Mouse (Mus musculus): ENCODE results near the gene Ints4. TPM values are rescaled to one million over a fixed set of nuclear protein-coding genes. Genes with fewer than 3 reads are reported as not detected.

Gene Ints4
- total RNA-seq, 2 experiments from 2014 or later = 28.1 to 31.9 TPM

DNA sequence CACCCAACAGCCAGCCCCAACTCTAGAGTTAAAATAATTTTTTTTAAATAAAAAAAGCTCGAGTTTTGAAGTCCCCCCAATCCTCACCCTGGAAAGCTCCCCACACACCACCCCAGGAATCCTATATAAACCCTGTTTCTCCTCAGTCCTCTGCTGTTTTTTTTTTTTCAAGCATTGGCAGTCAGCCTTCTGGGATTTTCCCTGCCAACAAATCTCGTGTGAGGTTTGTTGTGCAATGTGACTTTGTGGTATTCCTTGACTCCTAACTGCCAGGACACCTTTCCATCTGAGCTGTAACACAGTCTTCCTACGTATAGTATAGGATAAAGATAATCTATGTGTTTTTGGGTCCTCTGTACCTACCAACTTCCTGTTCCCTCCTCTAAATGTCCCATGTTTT, 1.4 kb upstream of the Ints4 start:
- TF ChIP-seq CTCF (conservative IDR thresholded peaks at IDR 0.05) = no peak
- Histone ChIP-seq H3K4me3 (no peak overlapping the region), H3K27ac (no peak overlapping the region)
- no peak for DNase-seq (ENCODE audit: low spot score in 2 of 2)

DNA sequence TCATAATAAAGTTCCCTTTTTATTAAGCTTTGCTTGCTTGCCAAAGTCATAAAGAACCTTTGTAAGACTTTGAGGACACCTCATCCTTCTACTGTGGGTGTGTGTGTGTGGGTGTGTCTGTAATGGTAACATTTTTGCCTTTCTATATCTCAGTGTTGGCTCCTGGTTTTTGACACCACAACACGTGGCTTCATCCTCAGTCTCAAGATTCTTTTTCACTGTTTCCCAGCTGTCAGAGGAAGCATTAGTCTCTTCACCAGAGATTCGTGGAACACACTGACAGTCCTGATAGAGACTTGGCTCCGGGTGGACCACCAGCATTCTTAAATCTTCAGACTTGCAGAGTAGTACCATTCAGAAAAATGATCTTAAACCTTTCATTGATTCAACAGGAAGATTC, 466 bp upstream of the Ints4 start:
- Histone ChIP-seq H3K27ac (peak overlapping the region; percentile 77), H3K4me3 (peak overlapping the region; percentile 90)
- no peak for DNase-seq (ENCODE audit: low spot score in 2 of 2)
- no peak for TF ChIP-seq CTCF (conservative IDR thresholded peaks at IDR 0.05)

DNA sequence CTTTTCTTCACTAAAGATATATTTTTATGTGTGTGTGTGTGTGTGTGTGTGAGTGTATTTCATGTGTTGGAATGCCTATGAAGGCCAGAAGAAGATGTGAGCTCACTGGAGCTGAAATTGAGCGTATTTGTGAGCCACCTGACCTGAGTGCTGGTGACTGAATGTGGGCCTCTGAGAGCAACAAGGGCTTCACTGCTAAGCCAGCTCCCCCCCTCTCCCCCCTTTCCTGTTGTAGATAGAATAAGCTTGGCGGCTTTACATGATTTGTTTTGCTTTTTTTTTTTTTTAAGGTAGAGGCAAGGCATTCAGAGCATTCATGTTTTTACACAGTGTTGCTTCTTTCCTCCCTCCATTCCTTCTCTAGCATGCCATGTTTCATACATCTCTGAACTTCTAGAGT, 2.6 kb downstream of the Ints4 start:
- TF ChIP-seq CTCF (conservative IDR thresholded peaks at IDR 0.05) = no peak
- DNase-seq (ENCODE audit: low spot score in 2 of 2) = no peak
- H3K27ac ChIP-seq = no peak overlapping the region
- H3K4me3 ChIP-seq = no peak overlapping the region

DNA sequence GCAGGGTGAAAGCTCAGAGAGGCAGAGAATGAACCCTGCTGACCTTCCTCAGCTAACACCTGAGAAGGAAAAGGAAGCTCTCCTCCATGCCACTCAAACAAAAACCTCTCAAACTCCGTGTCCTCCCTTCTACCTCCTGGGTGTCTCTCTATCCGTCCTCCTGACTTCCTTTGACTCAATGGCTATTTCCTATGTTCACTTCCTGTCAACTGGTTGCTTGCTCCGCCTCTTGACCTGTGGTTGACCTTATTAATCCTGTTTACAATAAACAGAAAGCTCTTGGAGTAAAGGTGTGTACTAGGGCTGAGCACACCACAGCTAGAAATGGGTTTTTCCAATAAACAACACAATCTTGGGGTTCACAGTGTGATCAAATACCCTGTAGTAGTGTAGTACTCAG, 10.4 kb downstream of the Ints4 start:
- no peak for TF ChIP-seq CTCF (conservative IDR thresholded peaks at IDR 0.05)
- Histone ChIP-seq H3K27ac (no peak overlapping the region), H3K4me3 (no peak overlapping the region)
- no peak for DNase-seq (ENCODE audit: low spot score in 2 of 2)

DNA sequence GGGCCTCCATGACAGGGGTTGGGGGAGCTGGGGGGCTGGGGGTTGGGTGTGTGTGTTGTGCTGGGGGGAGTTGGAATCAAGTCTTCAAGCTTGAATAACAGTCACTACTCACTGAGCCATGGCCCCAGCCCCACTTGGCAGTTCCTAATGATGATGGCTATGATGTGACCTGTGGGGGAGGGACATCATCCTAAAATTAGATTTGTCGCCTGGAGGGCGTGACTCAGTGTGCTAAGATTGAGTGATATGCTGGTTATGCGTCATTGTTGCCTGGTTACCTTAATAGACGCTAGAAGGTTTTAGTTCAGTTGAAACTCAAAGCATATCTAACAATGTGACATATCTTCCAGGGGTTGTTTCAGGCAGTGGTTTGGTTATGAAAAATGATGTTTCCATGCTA, 11.7 kb downstream of the Ints4 start:
- DNase-seq (ENCODE audit: low spot score in 2 of 2) = no peak
- TF ChIP-seq CTCF (conservative IDR thresholded peaks at IDR 0.05) = no peak
- Histone ChIP-seq H3K4me3 (no peak overlapping the region), H3K27ac (no peak overlapping the region)

DNA sequence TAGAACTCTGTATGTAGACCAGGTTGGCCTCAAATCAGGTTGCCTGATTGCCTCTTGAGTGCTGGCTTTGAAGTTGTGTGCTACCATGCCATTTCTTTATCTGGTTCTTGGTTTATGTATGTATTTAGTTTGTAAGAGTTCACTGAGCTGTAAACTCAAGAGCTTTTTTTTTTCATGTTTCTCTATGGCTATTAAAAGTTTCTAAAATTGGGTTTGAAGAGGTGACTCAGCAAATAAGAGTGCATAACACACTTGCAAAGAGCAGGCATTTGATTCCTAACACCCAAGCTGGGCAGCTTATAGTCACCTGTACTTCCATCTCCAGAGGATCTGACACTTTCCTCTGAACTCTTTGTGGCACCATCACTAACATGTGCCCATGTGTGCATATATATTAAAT, 14.3 kb downstream of the Ints4 start:
- DNase-seq (ENCODE audit: low spot score in 2 of 2) = no peak
- Histone ChIP-seq H3K4me3 (no peak overlapping the region), H3K27ac (no peak overlapping the region)
- no peak for TF ChIP-seq CTCF (conservative IDR thresholded peaks at IDR 0.05)

DNA sequence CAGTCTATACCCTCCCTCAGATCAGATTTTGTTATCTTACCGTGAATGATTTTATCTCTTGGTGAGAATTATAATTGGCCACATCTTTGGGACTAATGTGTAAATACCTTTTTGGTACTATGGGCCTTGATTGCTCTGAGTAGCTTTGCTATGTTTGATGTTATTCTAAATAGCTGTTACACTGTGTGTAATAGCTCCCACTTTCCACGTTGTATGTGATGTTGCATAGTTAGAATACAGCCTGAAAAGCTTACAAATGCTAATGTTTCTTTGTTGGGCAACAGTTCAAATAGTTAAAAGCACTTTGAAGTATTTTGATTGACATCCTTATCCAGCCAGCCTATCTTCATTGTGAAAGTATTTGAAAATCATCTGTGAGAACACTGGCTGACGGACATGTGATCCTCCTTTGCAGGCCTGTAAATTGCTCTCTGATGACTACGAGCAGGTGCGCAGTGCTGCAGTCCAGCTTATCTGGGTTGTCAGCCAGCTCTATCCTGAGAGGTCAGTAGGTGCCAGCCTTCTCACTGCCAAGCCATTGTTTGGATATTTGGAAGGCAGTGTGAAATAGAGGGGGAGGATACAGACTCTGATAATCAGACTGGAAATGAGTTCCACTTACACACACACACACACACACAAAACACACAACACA, 19.9 kb downstream of the Ints4 start:
- no peak for TF ChIP-seq CTCF (conservative IDR thresholded peaks at IDR 0.05)

DNA sequence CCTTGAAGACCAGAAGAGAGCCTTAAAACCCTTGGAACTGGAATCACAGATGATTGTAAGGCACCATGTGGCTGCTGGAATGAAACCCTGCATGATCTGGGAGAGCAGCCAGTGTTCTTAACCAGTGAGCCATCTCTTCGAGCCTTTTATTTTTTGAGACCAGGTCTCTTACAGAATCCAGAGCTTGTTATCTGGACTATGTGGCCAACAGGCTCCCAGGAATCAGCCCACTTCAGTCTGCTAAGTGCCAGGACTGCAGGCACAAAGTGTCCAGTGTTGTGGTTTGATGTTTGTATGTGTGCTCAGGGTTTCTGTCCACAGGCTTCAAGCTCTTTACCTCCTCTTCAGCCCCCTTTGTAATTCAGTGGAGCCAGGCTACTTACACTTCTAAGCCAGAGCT, 34.0 kb downstream of the Ints4 start:
- TF ChIP-seq CTCF (conservative IDR thresholded peaks at IDR 0.05) = no peak
- Histone ChIP-seq H3K4me3 (no peak overlapping the region), H3K27ac (peak overlapping the region; percentile 61; the same call in 1 of the 2 replicates)
- no peak for DNase-seq (ENCODE audit: low spot score in 2 of 2)

More for the DNA sequence above, 19.9 kb downstream of the Ints4 start:
- Histone ChIP-seq H3K4me3 (no peak overlapping the region), H3K27ac (no peak overlapping the region)
- DNase-seq (ENCODE audit: low spot score in 2 of 2) = no peak

DNA sequence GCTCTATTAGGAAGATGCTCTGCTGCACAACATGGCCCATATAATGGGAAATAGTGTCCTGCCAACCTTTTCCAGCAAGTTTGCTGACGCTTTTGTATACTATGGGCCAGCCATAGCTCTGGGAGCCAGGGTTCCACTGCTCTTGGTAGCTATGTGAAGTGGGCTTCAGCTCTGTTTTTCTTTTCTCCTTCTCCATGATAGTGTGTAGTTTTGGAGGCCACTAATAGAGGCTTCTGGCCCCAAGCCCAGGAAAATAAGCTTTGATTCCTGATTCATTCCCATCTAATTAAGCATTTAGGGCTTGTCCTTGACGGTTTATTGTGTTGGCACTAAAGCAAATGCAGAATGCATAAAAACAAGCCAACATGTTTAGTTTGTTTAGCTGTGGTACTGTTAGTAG, 39.2 kb downstream of the Ints4 start:
- no peak for TF ChIP-seq CTCF (conservative IDR thresholded peaks at IDR 0.05)
- Histone ChIP-seq H3K27ac (0 out of 2 replicates have a peak overlapping the region, but pooled peaks have one; percentile 51), H3K4me3 (no peak overlapping the region)
- no peak for DNase-seq (ENCODE audit: low spot score in 2 of 2)

DNA sequence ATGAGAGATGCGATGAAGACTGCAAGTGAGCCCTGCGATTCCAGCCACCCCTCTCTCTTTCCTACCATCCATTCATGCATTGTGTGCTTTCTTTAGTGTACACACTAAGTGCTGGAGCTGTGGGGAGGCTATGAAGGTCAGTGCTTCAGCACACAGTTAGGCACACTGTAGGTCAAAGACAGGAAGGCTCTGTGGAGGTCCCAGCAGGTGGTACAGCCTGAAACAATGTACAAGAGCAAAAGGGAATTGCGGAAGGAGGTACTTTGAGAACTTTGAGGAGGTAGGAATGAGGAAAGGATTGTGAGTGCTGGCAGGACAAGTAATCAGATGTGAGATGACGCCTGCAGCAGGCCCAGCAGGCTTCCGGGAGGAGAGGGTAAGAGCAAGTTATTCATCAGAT, 54.8 kb downstream of the Ints4 start:
- H3K27ac ChIP-seq = no peak overlapping the region
- TF ChIP-seq CTCF (conservative IDR thresholded peaks at IDR 0.05) = no peak
- no peak overlapping the region for H3K4me3 ChIP-seq
- DNase-seq (ENCODE audit: low spot score in 2 of 2) = no peak

DNA sequence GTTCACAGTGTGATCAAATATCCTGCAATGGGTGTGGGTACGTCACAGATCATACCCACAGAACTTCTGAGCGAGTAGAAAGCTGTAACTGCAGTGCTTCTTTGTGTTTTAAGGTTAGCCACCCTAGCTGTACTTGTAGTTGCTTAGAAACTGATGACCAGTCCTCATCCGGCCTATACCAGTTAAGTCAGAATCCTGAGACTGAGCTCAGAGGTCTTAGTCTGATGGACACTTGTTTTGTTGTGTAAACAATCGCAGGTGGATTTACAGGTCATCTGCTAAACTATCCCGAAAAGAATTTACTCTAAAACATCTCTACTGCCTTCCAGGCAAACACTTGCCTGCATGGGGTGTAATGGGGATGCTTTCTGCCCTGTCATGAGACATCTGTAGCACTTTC, 55.8 kb downstream of the Ints4 start:
- Histone ChIP-seq H3K4me3 (no peak overlapping the region), H3K27ac (no peak overlapping the region)
- DNase-seq (ENCODE audit: low spot score in 2 of 2) = no peak
- TF ChIP-seq CTCF (conservative IDR thresholded peaks at IDR 0.05) = no peak

DNA sequence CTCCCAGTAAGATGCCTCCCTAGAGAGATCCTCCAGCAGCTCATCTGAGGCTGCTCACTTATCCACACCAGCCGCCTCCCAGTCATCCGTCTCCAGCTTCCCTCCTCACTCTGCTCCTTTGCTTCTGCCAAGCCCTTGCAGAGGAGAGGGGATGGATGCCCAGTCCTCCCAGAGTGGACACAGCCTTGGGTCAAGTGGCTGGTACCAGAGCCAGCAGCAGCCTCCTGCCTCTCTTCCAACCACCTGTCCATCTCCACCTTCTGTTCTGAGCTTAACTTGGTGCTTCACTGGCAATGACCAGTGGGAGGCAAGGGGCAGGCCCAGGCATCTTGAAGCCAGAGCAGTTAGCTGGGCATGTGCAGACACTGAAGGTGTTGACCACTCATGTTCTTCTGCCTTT, 65.7 kb downstream of the Ints4 start:
- H3K4me3 ChIP-seq = no peak overlapping the region
- no peak for DNase-seq (ENCODE audit: low spot score in 2 of 2)
- TF ChIP-seq CTCF (conservative IDR thresholded peaks at IDR 0.05) = no peak
- H3K27ac ChIP-seq = no peak overlapping the region

DNA sequence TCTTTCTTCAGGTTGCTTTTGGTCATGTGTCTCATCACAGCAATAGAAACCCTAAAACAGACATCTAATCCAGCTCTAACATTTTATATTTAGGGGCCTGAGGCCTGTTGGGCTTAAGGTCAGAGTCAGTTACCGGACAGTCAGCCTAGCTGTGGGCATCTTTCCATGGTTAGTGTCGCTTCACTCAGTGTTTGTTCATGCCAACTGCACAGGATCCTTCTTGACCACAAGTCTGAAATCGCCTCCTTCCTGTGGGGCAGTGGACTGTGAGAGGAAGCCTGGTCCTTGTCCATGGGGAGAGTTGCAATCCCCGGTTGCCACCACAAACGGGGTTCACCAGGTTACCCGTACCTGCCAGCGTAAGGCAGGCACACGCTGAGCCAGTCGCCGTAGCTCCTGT, 68.5 kb downstream of the Ints4 start:
- no peak for TF ChIP-seq CTCF (conservative IDR thresholded peaks at IDR 0.05)
- Histone ChIP-seq H3K4me3 (no peak overlapping the region), H3K27ac (no peak overlapping the region)
- no peak for DNase-seq (ENCODE audit: low spot score in 2 of 2)

DNA sequence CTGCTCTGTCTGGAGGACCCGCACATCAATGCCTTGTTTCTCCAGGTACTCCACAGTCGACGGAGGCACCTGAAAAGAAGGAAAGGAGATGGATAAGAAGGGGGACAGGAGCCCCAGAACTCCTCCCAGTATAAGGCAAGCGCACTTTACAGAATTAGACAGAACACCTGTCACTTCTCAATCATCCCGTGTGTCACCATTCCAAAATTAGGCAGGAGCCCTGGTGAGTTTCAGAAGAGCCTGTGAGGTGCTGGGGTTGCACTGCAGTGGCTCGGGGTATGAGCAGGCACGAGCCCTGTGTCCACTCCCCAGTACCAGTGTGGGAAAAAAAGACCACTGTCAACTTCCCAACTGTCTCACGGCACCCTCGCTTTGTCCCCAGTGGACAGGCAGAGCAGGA, 69.9 kb downstream of the Ints4 start:
- Histone ChIP-seq H3K27ac (no peak overlapping the region), H3K4me3 (no peak overlapping the region)
- no peak for DNase-seq (ENCODE audit: low spot score in 2 of 2)
- TF ChIP-seq CTCF (conservative IDR thresholded peaks at IDR 0.05) = no peak

DNA sequence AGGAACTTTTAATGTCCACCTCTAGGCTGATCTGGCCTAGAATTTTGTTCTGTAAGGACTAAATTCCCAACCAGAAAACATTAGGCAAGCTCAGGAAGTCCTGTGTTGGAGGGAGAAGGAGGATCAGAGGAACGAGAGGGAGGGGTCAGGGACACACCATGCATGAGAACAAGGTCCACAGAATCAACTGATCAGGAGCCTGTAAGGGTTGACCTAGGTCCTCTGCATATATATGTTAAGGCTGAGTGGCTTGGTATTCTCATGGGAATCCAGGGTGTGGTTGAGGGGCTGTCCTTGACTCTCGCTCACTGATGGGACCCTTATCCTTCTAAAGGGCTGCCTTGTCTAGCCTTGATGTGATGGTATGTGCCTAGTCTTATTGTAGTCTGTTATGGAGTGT, 82.8 kb downstream of the Ints4 start:
- no peak for DNase-seq (ENCODE audit: low spot score in 2 of 2)
- Histone ChIP-seq H3K4me3 (no peak overlapping the region), H3K27ac (no peak overlapping the region)
- no peak for TF ChIP-seq CTCF (conservative IDR thresholded peaks at IDR 0.05)

Measured in layer of hippocampus, adult 2 months (tissue).